Mouse (Mus musculus): ENCODE data around the gene Phlpp2.
"Not testable (repeated sequence)": the region's sequence is repeated elsewhere in the genome, so short reads cannot be mapped to it uniquely, and the experiment has no call there.

Phlpp2 gene

GRCm38 (mm10) chr8:109868003-109868679 lies at the start of gene Phlpp2:
Gene Phlpp2, plus strand, starts transcription at chr8:109868542.
- peak; percentile 92 for DNase-seq

- no peak for DNase-seq
Measured at GRCm38 (mm10) chr8:109823561-109823960, 44.8 kb upstream of the Phlpp2 start.

- no peak for DNase-seq
Measured at GRCm38 (mm10) chr8:109839822-109840221, 28.5 kb upstream of the Phlpp2 start.

GRCm38 (mm10) chr8:109842468-109842867 lies 25.9 kb upstream of the Phlpp2 start:
- DNase-seq = no peak

GRCm38 (mm10) chr8:109847866-109848265 lies 20.5 kb upstream of the Phlpp2 start:
- DNase-seq = no peak

- DNase-seq = no peak
Measured at GRCm38 (mm10) chr8:109848981-109849380, 19.4 kb upstream of the Phlpp2 start.

GRCm38 (mm10) chr8:109853423-109853822 lies 14.9 kb upstream of the Phlpp2 start:
- DNase-seq = peak; percentile 67

- no peak for DNase-seq
Measured at GRCm38 (mm10) chr8:109854522-109854921, 13.8 kb upstream of the Phlpp2 start.

- no peak for DNase-seq
Measured at GRCm38 (mm10) chr8:109855451-109855850, 12.9 kb upstream of the Phlpp2 start.

GRCm38 (mm10) chr8:109863398-109863797 lies 4.9 kb upstream of the Phlpp2 start:
- DNase-seq = peak; percentile 28

- DNase-seq = no peak
Measured at GRCm38 (mm10) chr8:109864798-109865197, 3.5 kb upstream of the Phlpp2 start.

- no peak for DNase-seq
Measured at GRCm38 (mm10) chr8:109865536-109865935, 2.8 kb upstream of the Phlpp2 start.

GRCm38 (mm10) chr8:109866690-109867089 lies 1.7 kb upstream of the Phlpp2 start:
- no peak for DNase-seq

GRCm38 (mm10) chr8:109868680-109869361 lies 479 bp downstream of the Phlpp2 start:
- DNase-seq = peak; percentile 40

GRCm38 (mm10) chr8:109871056-109871455 lies 2.7 kb downstream of the Phlpp2 start:
- no peak for DNase-seq

- DNase-seq = not testable (repeated sequence)
Measured at GRCm38 (mm10) chr8:109873800-109874199, 5.5 kb downstream of the Phlpp2 start.

GRCm38 (mm10) chr8:109880012-109880662 lies 11.8 kb downstream of the Phlpp2 start:
- DNase-seq = no peak

GRCm38 (mm10) chr8:109885294-109885693 lies 17.0 kb downstream of the Phlpp2 start:
- no peak for DNase-seq

- no peak for DNase-seq
Measured at GRCm38 (mm10) chr8:109889211-109889610, 20.9 kb downstream of the Phlpp2 start.

GRCm38 (mm10) chr8:109890794-109891585 lies 22.6 kb downstream of the Phlpp2 start:
- no peak for DNase-seq

- DNase-seq = no peak
Measured at GRCm38 (mm10) chr8:109894636-109895035, 26.3 kb downstream of the Phlpp2 start.

GRCm38 (mm10) chr8:109895355-109895754 lies 27.0 kb downstream of the Phlpp2 start:
- no peak for DNase-seq

- DNase-seq = no peak
Measured at GRCm38 (mm10) chr8:109902379-109902778, 34.0 kb downstream of the Phlpp2 start.
